Mouse (Mus musculus) stomach, embryonic 15.5 days (tissue): ENCODE measurements around the gene Cers1. TPM values are rescaled to one million over a fixed set of nuclear protein-coding genes. Genes with fewer than 3 reads are reported as not detected.

Source experiments
- ATAC-seq: fragments of 200-750 bp; cut with Nextera tagmentation; 2 replicates; pipeline ENCODE4 v1.8.0; 2017; ENCODE audit warnings: low read depth, moderate number of reproducible peaks, moderate TSS enrichment; ENCODE audit not compliant: insufficient read depth, low FRiP score
- H3K27ac ChIP-seq: fragments of 300-500 bp; sonication (generic); 2 replicates; pipeline ENCODE4 v1.5.1; 2015; ENCODE audit warnings: mild to moderate bottlenecking, inconsistent platforms
- H3K27me3 ChIP-seq: fragments of 300-500 bp; sonication (generic); replicated peaks from 2 replicates; pipeline ENCODE4 v1.6.1; 2015; ENCODE audit warnings: inconsistent platforms
- H3K36me3 ChIP-seq: fragments of 300-500 bp; sonication (generic); 2 replicates; pipeline ENCODE4 v1.6.1; 2015; ENCODE audit warnings: inconsistent platforms
- H3K4me1 ChIP-seq: fragments of 300-500 bp; sonication (generic); 2 replicates; pipeline ENCODE4 v1.6.1; 2015; ENCODE audit warnings: inconsistent platforms
- H3K4me2 ChIP-seq: fragments of 300-500 bp; sonication (generic); 2 replicates; pipeline ENCODE4 v1.6.1; 2015; ENCODE audit warnings: mild to moderate bottlenecking, inconsistent platforms
- H3K4me3 ChIP-seq: fragments of 300-500 bp; sonication (generic); replicated peaks from 2 replicates; pipeline ENCODE4 v1.5.1; 2015; ENCODE audit warnings: inconsistent platforms
- H3K9ac ChIP-seq: fragments of 300-500 bp; sonication (generic); 2 replicates; pipeline ENCODE4 v1.6.1; 2015; ENCODE audit warnings: inconsistent platforms
- H3K9me3 ChIP-seq: fragments of 300-500 bp; sonication (generic); 2 replicates; pipeline ENCODE4 v1.6.1; 2016; ENCODE audit warnings: inconsistent platforms
- WGBS: fragments of 180-500 bp; shearing (Covaris S2); methylation state at CpG from one replicate; pipeline ENCODE4 v1.1.7; 2015; 5-methylcytosine and 5-hydroxymethylcytosine counted together
- polyA plus RNA-seq: library from polyadenylated mRNA; unstranded; fragments of >200 nt; fragmentation: Nextera tagmentation; extraction: Ambion mirVana; gene quantifications from 2 replicates; pipeline ENCODE4 v1.2.1, GENCODE M21; 2015

Cers1 gene
- 4.2 and 4.4 TPM in 2 replicates for polyA plus RNA-seq

DNA sequence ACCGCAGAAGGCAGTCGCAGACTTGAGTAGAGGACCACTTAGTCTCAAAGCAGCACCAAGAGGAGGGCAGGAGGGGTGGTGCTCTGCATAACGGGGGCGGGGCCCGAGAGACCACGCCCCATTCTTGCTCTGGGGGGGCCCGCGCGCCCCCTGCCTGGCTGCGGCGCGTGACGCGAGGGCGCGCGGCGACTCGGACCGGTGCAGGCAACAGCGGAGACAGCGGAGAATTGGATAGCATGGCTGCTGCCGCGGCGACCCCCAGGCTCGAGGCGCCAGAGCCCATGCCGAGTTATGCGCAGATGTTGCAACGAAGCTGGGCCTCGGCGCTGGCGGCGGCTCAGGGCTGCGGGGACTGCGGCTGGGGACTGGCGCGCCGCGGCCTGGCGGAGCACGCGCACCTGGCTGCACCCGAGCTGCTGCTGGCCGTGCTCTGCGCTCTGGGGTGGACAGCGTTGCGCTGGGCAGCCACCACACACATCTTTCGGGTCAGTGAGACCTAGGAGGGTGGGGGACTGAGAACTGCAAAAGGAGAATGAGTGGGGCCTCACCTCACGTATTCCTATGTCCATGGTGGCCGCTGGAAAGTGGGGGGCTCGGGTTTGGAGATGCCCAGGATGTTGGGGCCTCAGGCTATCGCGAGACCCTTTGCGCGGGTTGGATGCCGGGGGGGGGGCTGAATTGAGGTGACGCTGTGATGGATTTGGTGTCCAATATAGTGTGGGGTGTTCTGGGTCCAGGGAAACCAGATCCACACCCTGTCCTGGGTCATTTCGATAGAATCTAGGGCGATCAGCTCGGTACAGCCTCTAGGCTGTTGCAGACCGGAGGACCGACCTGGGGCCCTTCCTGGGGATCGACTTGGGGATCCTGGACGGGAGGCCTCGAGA, at the start of gene Cers1:
Gene Cers1, plus strand, starts transcription at position 152 of the 887 bp plus-strand sequence.
- H3K4me2 ChIP-seq = peak within 1 kb of the TSS; percentile 75
- H3K36me3 ChIP-seq = peaks cover 24% of the 10 kb centered on the region; the same call in 1 of the 2 replicates
- WGBS = 2% methylated on average over 65 of the region's 66 CpGs
- peak within 1 kb of the TSS; percentile 21 for H3K27ac ChIP-seq
- no peaks in the 10 kb centered on the region for H3K27me3 ChIP-seq
- peak within 1 kb of the TSS; percentile 14 for H3K9ac ChIP-seq
- H3K9me3 ChIP-seq = no peaks in the 10 kb centered on the region
- peaks cover 27% of the 10 kb centered on the region for H3K4me1 ChIP-seq
- ATAC-seq = peak; percentile 61
- H3K4me3 ChIP-seq = peak within 1 kb of the TSS; percentile 59

DNA sequence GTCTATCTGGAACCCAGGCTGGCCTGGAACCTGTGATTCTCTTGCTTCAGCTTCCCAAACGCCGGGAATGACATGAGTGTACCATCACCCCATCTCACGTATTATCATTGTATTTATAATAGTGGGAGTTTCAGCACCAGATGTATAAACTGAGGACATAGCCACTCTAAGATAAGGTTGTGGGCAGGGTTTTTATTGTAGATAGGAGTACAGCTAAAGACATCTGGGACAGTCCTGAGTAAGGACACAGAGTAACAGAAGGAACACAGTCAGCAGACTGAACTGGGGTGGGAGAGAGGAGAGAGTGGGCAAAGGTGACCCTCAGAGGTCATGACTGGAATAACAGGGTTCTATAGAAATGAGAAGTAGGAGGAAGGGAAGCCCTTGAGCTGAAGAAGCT, 47.9 kb upstream of the Cers1 start:
- Histone ChIP-seq H3K9ac (no peak overlapping the region), H3K27ac (no peak overlapping the region), H3K4me1 (no peaks in the 10 kb centered on the region; the same call in 1 of the 2 replicates), H3K27me3 (no peaks in the 10 kb centered on the region), H3K4me3 (no peak overlapping the region), H3K9me3 (no peaks in the 10 kb centered on the region), H3K4me2 (no peak overlapping the region), H3K36me3 (peaks cover 21% of the 10 kb centered on the region)
- ATAC-seq = no peak
- 72% methylated on average over 3 of the region's 3 CpGs for WGBS

DNA sequence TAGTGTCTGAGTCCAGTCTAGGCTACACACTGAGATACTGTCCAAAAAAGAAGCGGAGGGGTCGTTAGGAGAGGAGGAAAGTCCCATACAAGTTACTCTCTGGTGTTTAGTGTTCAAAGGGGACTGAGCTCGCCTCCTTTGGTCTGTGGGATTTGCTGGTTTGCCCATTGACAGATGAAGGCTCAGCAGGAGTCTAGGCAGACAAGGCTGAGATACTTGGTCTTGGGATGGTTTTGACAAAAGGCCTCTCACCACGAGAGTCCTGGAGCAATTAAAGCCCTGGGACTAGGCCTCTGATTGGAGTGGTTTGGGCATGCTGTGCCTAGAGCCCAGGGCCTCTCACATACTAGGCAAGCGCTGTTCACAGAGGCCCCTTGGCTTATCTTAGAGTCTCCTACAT, 47.3 kb upstream of the Cers1 start:
- Histone ChIP-seq H3K4me2 (no peak overlapping the region), H3K4me1 (no peaks in the 10 kb centered on the region; the same call in 1 of the 2 replicates), H3K9ac (no peak overlapping the region), H3K27ac (no peak overlapping the region), H3K27me3 (no peaks in the 10 kb centered on the region), H3K36me3 (peaks cover 15% of the 10 kb centered on the region), H3K9me3 (no peaks in the 10 kb centered on the region), H3K4me3 (no peak overlapping the region)
- WGBS = 62% methylated on average over 5 of the region's 5 CpGs
- ATAC-seq = no peak

DNA sequence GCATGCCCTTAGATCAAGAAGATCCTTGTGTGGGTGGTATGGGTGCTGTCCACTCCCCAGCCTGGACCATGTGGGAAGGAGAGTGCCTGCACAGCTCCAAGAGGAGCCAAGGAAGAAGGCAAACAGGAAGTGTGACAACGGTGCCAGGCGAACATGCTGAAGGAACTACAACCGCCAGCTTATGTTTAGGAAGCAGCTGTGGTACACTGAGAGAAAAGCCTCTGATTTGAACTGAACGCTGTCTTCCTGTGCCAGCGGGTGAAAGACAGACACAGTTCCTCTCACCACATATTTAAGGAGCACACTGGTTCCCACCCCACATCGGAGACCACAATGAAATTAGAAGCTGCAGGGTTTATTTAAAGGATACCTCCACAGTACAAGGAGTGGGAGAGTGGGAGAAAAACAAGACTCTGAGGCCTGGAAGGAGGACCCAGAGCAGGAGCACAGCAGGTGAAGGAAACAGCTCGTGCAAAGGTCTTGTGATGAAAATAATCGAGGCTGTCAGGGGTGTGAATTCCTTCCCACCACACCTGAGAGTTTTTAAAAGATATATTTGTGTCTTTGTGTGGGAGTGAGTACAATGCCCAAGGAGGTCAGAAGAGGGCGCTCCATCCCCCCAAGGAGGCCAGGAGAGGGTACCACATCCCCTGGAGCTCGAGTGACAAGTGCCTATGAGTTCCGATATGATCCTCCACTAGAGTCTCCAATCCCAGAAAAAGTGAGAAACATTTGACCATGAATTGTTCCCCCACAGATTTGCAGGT, 46.6 kb upstream of the Cers1 start:
- Histone ChIP-seq H3K4me2 (no peak overlapping the region), H3K9me3 (no peaks in the 10 kb centered on the region), H3K36me3 (peaks cover 10% of the 10 kb centered on the region), H3K4me3 (no peak overlapping the region), H3K27ac (no peak overlapping the region), H3K27me3 (no peaks in the 10 kb centered on the region), H3K9ac (no peak overlapping the region), H3K4me1 (no peaks in the 10 kb centered on the region; the same call in 1 of the 2 replicates)
- no peak for ATAC-seq
- 50% methylated on average over 11 of the region's 11 CpGs for WGBS

DNA sequence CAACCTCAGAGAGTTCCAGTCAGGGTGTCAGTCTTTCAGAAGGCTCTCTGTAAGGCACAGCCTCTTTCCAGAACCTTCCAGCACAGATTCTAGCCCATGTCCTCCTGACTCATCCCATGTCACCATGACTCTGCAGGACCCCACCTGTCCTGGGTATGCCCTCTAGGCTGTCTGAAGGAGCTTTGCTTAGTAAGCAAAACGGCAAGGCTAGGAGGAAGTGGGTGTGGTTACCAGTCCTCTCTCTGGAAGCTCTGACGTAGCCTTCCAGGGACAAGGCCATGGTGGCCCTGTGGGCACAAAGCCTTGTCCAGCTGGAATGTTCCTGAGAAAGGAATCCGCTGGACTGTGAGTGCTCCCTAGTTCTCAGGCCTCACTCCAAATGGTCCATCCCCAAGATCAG, 42.6 kb upstream of the Cers1 start:
- 38% methylated on average over 3 of the region's 3 CpGs for WGBS
- Histone ChIP-seq H3K27ac (no peak overlapping the region), H3K36me3 (no peaks in the 10 kb centered on the region), H3K9ac (no peak overlapping the region), H3K4me1 (peaks cover 3% of the 10 kb centered on the region; the same call in 1 of the 2 replicates), H3K9me3 (no peaks in the 10 kb centered on the region), H3K4me3 (no peak overlapping the region), H3K4me2 (no peak overlapping the region), H3K27me3 (no peaks in the 10 kb centered on the region)
- ATAC-seq = peak; percentile 48; the same call in 1 of the 2 replicates

DNA sequence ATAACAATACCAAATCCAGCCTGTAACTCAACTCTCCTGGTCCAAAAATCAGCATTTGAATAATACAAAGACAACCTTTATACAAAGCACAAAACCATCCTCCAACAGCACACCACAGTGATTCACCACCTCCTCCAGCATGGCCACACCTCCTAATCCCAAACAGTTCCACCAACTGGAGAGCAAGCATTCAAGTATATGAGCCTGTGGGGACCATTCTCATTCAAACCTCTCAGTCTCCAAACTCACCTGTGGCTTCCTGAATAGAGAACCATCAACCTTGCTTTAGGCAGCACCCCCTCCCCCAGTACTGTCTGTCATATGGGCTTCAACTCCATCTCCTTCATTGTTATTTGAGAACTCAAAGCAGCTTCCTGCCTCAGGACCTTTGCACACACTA, 41.2 kb upstream of the Cers1 start:
- Histone ChIP-seq H3K4me2 (no peak overlapping the region), H3K4me3 (no peak overlapping the region), H3K9ac (no peak overlapping the region), H3K36me3 (no peaks in the 10 kb centered on the region), H3K27me3 (no peaks in the 10 kb centered on the region), H3K4me1 (peaks cover 6% of the 10 kb centered on the region), H3K27ac (no peak overlapping the region), H3K9me3 (no peaks in the 10 kb centered on the region)
- no peak for ATAC-seq

DNA sequence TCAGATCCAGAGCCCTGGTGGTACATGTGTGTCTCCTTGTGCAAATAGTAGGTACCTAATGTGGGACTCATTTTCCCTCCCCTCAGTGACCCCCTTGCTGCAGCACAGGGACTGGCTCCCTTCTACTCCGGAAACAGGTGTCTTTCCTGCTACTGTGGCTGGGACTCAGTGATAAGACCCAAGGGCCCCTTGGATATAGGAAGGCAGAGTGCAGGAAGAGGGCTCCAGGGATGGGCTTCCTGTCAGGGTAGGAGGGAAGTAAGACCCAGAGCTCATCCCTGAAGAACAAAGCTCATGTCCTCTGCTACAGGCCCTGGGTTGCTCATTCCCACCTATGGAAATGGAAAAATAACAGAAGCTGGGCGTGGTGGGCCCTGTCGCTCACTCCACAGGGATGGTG, 39.1 kb upstream of the Cers1 start:
- H3K4me1 ChIP-seq = peaks cover 6% of the 10 kb centered on the region
- H3K4me2 ChIP-seq = no peak overlapping the region
- no peak overlapping the region for H3K9ac ChIP-seq
- H3K4me3 ChIP-seq = no peak overlapping the region
- WGBS = 72% methylated on average over 3 of the region's 3 CpGs
- no peaks in the 10 kb centered on the region for H3K36me3 ChIP-seq
- H3K9me3 ChIP-seq = no peaks in the 10 kb centered on the region
- no peak overlapping the region for H3K27ac ChIP-seq
- no peaks in the 10 kb centered on the region for H3K27me3 ChIP-seq
- ATAC-seq = no peak

DNA sequence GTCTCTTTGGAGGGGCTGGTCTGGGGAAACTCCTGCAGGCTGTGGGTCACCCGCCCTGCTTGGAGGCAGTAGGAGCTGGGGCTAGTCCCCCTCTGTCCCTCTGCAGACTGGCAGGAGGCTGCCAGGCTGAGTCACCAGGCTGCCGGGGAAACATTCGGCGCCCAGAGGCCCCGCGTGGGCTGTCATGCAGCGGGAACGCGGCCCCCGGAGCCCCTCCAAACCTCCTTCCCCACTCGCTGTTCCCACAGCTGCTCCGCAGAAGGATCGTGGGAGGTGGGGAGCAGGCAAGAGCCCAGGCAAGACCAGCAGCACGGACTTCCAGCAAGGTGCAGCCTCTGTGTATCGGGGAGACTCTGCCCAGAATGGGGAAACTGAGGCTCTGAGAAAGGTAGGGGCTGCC, 37.4 kb upstream of the Cers1 start:
- no peaks in the 10 kb centered on the region for H3K36me3 ChIP-seq
- H3K4me3 ChIP-seq = no peak overlapping the region
- H3K27ac ChIP-seq = no peak overlapping the region
- no peak for ATAC-seq
- peaks cover 14% of the 10 kb centered on the region for H3K4me1 ChIP-seq
- no peaks in the 10 kb centered on the region for H3K9me3 ChIP-seq
- H3K4me2 ChIP-seq = 0 out of 2 replicates have a peak overlapping the region, but pooled peaks have one; percentile 14
- no peaks in the 10 kb centered on the region for H3K27me3 ChIP-seq
- WGBS = 53% methylated on average over 15 of the region's 15 CpGs
- H3K9ac ChIP-seq = no peak overlapping the region

DNA sequence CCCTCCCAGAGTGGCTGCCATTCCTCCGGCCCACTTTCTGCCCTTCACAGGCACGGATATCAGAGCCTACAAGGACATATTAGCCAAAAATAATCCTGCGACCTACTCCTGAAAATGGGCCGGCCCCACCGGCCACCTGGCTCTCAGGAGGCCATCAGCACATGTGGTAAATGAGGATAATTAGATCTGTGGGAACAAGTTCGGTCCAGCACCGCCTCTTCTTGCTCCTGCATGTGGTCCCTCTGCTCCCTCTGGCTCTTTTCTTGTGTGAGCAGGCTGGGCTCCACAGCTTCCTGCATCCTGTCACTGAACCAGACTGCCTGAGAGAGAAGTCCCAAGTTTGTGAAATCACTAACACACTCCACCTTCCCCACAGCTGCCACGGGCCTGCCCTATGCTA, 36.3 kb upstream of the Cers1 start:
- Histone ChIP-seq H3K4me3 (no peak overlapping the region), H3K4me2 (no peak overlapping the region), H3K9me3 (no peaks in the 10 kb centered on the region), H3K27ac (no peak overlapping the region), H3K27me3 (no peaks in the 10 kb centered on the region), H3K4me1 (peaks cover 14% of the 10 kb centered on the region), H3K36me3 (no peaks in the 10 kb centered on the region), H3K9ac (no peak overlapping the region)
- 57% methylated on average over 8 of the region's 8 CpGs for WGBS
- ATAC-seq = no peak

DNA sequence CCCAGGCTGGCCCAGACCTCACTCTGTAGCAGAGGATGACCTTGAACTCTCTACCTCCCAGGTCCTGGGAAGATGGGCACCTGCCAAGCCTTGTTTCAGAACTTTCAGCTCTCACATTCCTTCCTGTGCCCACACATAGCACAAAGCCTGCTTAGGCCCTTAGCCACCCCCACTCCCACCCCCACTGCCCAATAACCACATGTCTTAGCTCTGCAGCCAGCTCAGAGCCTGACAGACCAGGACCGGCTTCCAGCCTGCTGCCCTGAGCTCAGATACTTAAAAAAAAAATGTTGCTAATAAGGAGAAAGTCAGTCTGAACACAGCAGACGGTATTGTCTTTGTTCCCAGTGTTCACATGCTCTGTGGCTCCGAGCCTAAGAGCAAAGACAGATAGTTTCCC, 34.6 kb upstream of the Cers1 start:
- no peaks in the 10 kb centered on the region for H3K27me3 ChIP-seq
- 33% methylated on average over 3 of the region's 3 CpGs for WGBS
- no peak overlapping the region for H3K9ac ChIP-seq
- H3K27ac ChIP-seq = 0 out of 2 replicates have a peak overlapping the region, but pooled peaks have one; percentile 74
- H3K9me3 ChIP-seq = no peaks in the 10 kb centered on the region
- H3K4me2 ChIP-seq = no peak overlapping the region
- peaks cover 9% of the 10 kb centered on the region for H3K36me3 ChIP-seq
- no peak for ATAC-seq
- no peak overlapping the region for H3K4me3 ChIP-seq
- H3K4me1 ChIP-seq = peaks cover 14% of the 10 kb centered on the region

DNA sequence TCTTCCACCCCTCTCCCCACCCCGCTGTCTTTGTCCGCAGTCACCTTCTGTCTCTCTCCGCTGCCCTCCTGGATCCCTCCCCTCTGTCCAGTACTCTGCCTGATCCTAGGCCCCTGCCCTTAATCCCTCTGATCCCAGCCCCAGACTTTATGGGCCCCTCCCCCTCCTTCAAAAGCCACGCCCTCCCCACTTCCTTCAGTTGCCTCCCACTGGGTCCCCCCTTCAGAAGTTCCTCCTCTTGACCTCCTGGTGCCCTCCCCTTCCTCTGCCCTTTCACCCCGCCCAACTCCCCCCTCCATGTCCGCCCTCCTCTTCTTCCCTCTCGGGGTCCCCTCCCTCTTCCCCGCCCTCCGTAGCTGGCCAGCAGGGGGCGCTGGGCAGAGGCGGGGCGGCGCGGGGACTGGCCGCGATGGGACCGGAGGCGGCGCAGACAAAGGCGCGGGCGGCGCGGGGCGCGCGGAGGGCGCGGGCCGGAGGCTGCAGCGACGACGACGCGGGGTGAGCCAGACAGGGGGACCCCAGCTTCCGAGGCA, 32.9 kb upstream of the Cers1 start, which contains the start of gene Homer3:
Gene Homer3, plus strand, starts transcription at position 225 of the 533 bp plus-strand sequence.
- H3K4me1 ChIP-seq = peaks cover 12% of the 10 kb centered on the region
- peak within 1 kb of the TSS; percentile 57 for H3K4me3 ChIP-seq
- WGBS = under 1% methylated on average over 31 of the region's 36 CpGs
- peak within 1 kb of the TSS; percentile 79 for H3K4me2 ChIP-seq
- no peaks in the 10 kb centered on the region for H3K9me3 ChIP-seq
- no peaks in the 10 kb centered on the region for H3K27me3 ChIP-seq
- H3K27ac ChIP-seq = peak within 1 kb of the TSS; percentile 74
- peak within 1 kb of the TSS; percentile 81 for H3K9ac ChIP-seq
- ATAC-seq = peak; percentile 83
- H3K36me3 ChIP-seq = peaks cover 18% of the 10 kb centered on the region
